Mouse (Mus musculus) adrenal gland (tissue): Measurements from ENCODE around the gene Myo16.

ENCODE experiments used
- intact Hi-C: fragments of 180-260 bp; cut with DNase I; formaldehyde crosslinking; loops from one replicate; pipeline ENCODE4 v1.15.1; 2025

The Myo16 gene

DNA sequence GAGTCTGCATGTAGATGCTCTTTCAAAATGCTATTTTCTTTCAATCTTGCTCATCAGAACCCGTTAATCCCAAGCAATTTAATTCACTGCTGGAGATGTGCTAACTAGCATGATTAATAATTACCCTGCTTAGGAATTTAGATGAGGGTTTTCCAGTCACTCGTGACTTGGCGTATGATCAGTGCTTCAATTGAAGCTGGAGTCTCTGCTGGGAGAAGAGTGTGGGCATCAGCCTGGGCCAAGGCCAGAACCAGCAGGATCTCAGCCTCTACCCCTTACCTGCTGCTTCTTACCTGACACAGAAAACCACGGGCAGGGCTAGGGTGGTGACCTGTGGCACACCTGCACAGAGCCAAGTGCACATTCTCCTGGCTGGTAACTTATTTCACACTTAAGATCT, 257.8 kb downstream of the Myo16 start:
- intact Hi-C loops, result no loop called here

GRCm38 (mm10) chr8:10413881-10414280, 260.2 kb downstream of the Myo16 start:
- intact Hi-C loops, result no loop called here

DNA sequence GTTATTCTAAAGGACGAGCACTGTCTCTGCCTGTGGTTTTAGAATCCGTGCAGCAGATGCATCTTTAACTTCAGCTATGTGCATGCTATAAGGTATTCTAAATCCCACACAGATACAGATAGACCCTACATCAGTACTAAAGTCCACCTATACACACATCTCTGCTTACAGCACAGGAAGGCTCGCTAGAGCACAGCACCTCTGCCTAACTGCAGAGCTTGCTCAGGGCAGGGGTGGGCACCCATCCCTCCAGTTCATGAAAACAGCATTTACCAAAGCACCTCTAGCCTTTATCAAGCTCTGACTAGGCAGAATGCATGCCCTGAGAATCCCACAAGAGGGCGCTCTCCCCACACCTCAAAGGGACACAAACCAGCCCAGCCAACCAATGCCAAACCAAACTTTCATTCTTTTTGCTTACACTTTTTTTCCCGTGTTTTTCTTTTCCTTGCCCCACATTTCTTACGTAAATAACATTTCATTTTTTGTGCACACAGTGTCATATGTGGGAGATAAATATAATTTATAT, 261.0 kb downstream of the Myo16 start:
- intact Hi-C loops, result loop anchor here (5.0 kb wide), 1 partner anchor 763 kb away; no protein-coding TSS in a partner anchor

GRCm38 (mm10) chr8:10415288-10415687, 261.6 kb downstream of the Myo16 start:
- intact Hi-C loops, result loop anchor here (5.0 kb wide), 1 partner anchor 762 kb away; no protein-coding TSS in a partner anchor

- intact Hi-C loops, result loop anchor here (5.0 kb wide), 1 partner anchor 761 kb away; no protein-coding TSS in a partner anchor
Observed at GRCm38 (mm10) chr8:10415885-10416284, 262.2 kb downstream of the Myo16 start.

- intact Hi-C loops, result loop anchor here (5.0 kb wide), 1 partner anchor 760 kb away; no protein-coding TSS in a partner anchor
Observed at GRCm38 (mm10) chr8:10416806-10417205, 263.1 kb downstream of the Myo16 start.

- intact Hi-C loops, result loop anchor here (5.0 kb wide), 1 partner anchor 760 kb away; no protein-coding TSS in a partner anchor
Observed at GRCm38 (mm10) chr8:10417281-10417680, 263.6 kb downstream of the Myo16 start.

- intact Hi-C loops, result loop anchor here (5.0 kb wide), 1 partner anchor 759 kb away; no protein-coding TSS in a partner anchor
Observed at GRCm38 (mm10) chr8:10418013-10418412, 264.3 kb downstream of the Myo16 start.

DNA sequence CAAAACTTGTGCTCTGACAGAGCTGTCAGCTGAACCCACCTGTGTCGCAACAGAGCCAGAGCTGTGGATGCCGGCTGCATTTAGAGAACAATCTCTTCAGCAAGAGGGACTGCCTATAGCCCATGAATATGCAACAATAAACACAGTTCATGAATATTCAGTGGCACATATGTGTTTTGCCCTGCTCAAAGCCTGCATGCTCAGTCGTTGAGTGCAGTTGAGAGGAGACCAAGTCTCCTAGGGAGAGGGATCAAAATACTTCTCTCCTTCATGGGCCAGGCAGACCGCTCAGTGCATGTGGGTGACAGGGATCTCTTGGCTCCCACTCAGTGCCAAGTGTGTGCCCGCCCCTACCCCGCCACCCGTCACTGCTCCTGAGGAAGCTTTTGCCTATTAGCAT, 265.3 kb downstream of the Myo16 start:
- intact Hi-C loops, result loop anchor here (5.0 kb wide), 1 partner anchor 758 kb away; no protein-coding TSS in a partner anchor

DNA sequence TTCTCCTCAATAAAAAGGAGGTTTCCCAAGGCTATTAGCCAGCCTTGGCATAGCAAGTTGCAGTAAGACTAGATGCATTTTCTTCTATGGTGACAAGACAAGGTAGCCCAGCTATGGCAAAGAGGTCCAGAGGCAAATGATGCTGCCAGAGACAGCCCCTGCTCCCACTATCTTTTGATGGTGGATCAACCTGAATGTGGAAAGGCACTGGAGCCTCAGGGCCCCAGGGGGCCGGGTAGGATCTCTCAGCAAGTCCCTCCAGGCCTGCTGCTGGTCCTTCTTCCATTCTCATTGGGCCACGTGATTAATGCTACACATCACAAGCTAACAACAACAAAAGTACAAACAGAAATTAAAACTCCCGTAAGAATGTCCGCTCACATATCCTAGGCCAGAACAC, 266.0 kb downstream of the Myo16 start:
- intact Hi-C loops, result loop anchor here (5.0 kb wide), 1 partner anchor 758 kb away; no protein-coding TSS in a partner anchor

DNA sequence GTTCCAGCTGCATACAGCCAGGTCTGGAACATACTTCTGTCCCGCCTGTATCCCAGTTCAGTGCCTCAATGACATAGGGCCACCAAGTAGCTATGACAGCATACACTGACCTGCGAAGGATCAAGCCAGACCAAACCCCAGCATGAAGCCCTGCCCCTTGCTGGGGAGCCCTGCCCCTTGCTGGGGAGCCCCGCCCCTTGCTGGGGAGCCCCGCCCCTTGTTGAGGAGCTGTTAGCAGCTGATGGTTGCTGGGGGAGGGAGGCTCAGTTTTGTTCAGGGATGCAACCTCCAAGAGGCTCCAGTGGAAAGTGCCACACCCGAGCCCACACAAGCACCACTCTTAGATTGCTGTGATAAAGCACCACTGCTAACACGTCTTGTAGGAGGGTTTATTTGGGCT, 266.8 kb downstream of the Myo16 start:
- intact Hi-C loops, result no loop called here

GRCm38 (mm10) chr8:10421516-10422090, 267.9 kb downstream of the Myo16 start:
- intact Hi-C loops, result no loop called here

- intact Hi-C loops, result loop anchor here (5.0 to 10.0 kb wide), 3 partner anchors 137 to 752 kb away; partner anchors contain the start of gene Irs2
Observed at GRCm38 (mm10) chr8:10435492-10435891, 281.8 kb downstream of the Myo16 start.

GRCm38 (mm10) chr8:10438772-10439171, 285.1 kb downstream of the Myo16 start:
- intact Hi-C loops, result loop anchor here (2.0 to 10.0 kb wide), 4 partner anchors 134 to 776 kb away; partner anchors contain the start of gene Irs2

DNA sequence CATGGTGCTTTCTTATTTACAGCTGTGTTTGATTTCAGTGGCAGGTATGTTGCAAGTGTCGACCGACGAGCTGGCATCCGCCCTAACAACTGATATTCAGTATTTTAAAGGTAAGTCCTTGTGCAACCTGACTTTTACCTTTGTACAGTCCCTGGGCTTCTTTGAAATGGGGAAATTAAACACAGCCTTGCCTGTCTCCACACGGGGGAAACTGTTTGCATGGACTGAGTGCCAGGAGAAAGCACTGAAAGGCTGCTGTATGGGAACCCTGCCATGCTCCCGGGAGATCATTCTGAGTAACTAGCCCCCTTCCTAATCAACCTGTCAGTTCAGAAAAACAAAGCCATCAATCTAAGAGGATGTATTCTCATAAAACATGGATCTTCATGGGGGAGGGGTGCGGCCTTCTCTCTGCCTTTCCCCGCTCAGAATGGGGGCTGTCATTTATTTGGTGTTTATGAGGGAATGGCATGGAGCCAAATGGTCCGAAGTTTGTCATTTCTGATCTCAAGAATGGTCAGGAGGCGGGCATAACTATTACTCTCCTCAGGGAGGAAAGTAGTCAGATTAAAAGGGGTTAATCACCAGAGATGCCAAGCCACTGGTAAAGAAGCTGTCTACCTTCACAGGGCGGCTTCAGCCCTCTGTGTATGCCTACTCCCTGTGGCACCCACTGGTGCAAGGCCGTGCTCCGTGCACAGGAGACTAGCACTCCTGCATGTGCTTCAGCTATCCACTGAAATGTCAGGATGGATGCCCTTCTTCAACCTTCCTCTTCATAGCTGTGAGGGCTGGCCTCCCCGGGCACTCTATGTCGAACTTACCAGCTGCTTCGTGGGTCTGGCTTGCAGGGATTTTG, 286.1 kb downstream of the Myo16 start:
- intact Hi-C loops, result loop anchor here (2.0 to 10.0 kb wide), 4 partner anchors 132 to 775 kb away; partner anchors contain the start of gene Irs2

DNA sequence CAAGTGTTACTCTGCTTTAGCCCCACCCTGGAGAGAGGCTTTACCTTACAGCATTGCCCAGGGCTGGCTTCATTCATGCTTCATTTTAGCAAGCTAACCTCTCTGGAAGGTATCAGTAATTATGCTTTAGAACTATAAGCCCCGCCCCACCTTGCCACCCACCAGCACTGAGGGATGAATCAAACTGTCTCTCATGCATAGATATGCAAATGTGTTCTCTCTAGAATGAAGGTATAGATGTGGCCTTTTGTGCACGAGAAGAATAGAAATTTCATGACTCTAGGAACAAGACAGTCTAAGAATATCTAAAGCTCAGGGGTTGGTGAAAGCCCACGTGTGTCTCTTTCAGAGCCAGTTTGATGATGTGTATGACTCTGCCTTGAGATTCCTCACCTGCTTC, 288.9 kb downstream of the Myo16 start:
- intact Hi-C loops, result no loop called here

DNA sequence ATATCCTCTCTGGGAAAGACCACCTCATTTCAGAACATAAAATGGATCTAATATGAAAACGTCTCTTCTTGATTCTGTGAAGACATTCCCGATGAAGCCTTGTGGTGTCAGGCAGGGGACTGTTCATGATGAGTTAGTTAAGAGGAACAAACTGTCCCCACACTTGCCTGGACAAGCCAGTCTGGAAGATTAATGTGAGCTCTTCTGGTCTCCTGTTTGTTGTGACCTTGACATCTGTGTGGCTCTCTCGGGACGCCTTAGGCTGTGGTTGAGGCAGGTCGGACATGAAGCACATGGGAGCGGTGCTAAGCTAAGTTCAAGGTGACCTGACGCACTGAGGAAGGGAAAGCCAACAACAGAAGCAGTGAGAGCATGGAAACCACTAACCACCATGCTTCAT, 291.3 kb downstream of the Myo16 start:
- intact Hi-C loops, result no loop called here

- intact Hi-C loops, result no loop called here
Observed at GRCm38 (mm10) chr8:10448545-10448944, 294.8 kb downstream of the Myo16 start.

DNA sequence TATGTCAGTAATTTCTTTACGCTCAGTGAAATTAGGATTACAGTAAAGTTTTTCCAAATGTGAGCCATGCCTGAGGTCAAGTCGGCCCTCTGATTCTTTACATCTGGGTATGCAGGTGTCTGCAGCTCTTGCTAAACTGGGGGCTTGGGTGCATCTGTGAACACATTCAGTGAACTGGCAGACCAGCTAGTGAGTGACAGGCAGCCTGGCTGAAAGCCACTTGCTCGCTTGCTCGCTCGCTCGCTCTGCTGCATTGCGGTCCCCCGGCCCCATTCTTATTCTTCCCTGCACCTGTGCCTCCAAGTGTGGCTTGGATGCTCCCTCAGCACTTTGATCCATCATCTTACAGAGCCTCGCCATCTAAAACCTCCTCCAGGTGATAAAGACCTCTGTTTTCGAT, 299.3 kb downstream of the Myo16 start:
- intact Hi-C loops, result no loop called here

DNA sequence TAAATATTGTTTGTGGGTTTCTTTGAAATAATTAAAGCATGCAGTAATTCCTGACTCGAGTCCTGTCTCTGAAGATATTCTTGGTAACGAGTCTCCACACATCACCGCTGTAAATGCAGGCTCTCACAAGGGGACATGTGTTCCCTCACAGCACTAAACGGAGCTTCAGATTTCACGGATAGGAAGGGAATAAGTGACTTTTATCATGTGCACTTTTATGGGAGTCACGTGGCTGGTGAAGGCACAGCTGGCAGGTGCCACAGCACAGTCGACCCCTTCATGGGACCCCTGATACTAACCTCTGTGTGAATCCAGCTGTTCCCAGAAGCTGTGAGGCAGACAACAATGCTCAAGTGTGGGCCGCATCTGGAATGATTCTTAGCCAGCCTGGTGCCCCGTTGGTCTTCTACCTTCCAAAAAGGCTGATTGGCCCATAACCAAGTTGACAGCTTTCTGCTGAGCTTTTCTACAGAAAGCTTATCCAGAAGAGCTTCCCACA, 304.5 kb downstream of the Myo16 start:
- intact Hi-C loops, result no loop called here

GRCm38 (mm10) chr8:10462271-10462670, 308.6 kb downstream of the Myo16 start:
- intact Hi-C loops, result no loop called here

GRCm38 (mm10) chr8:10468490-10468889, 314.8 kb downstream of the Myo16 start:
- intact Hi-C loops, result no loop called here
